Mouse (Mus musculus): ENCODE measurements around the gene 2610318N02Rik.

GRCm38 (mm10) chr16:17104600-17104999 lies 20.4 kb downstream of the 2610318N02Rik start:
- TF ChIP-seq FLI1 (IDR thresholded peaks at IDR 0.05; ENCODE audit: low read length) (no peak), GATA1 (IDR thresholded peaks at IDR 0.05; ENCODE audit: borderline replicate concordance, low read length) (no peak)
